Mouse (Mus musculus): ENCODE results near the gene Hsd3b4.
"Not testable (repeated sequence)": the region's sequence is repeated elsewhere in the genome, so short reads cannot be mapped to it uniquely, and the experiment has no call there.

- TF ChIP-seq GATA1, TAL1 (IDR thresholded peaks at IDR 0.05; ENCODE audit: low read length): not testable (repeated sequence)
Observed at GRCm38 (mm10) chr3:98469323-98469722, 41.0 kb downstream of the Hsd3b4 start.

All from erythroblast, embryonic 14.5 days (primary cell).